Mouse (Mus musculus): ENCODE data around the gene Magea4. TPM values are rescaled to one million over a fixed set of nuclear protein-coding genes. Genes with fewer than 3 reads are reported as not detected.

Magea4 gene
- total RNA-seq (2021) = not detected
- long read RNA-seq, experiment 1 = 0 reads
- long read RNA-seq, experiment 2 = 0 reads

- no peak for DNase-seq (ENCODE audit: low spot score in 2 of 2)
These were observed at the start of gene Magea4 for GRCm38 (mm10) chrX:72221717-72222116. TSS of gene Magea4 (plus strand) at chrX:72222017.

GRCm38 (mm10) chrX:72202944-72203554, 18.8 kb upstream of the Magea4 start:
- DNase-seq (ENCODE audit: low spot score in 2 of 2) = peak in 1 of 2 experiments; percentile 0

- no peak for DNase-seq (ENCODE audit: low spot score in 2 of 2)
These were observed 48.8 kb downstream of the Magea4 start for GRCm38 (mm10) chrX:72270637-72271036.

Small RNAs within 50 kb of the gene (microRNA-seq; reads per million reads assigned to microRNA genes)
- gene Mir224 (4.0 to 13.8 reads per million in 2 experiments), gene Mir452 (0.85 to 1.8 reads per million in 2 experiments)

Other genes starting within 250 kb of the Magea4 start
- not detected for gene Fate1, start 249.0 kb upstream of the Magea4 start, total RNA-seq (2021)
- under 1 TPM; 0.09 to 0.19 TPM for gene Cnga2, start 230.2 kb upstream of the Magea4 start, total RNA-seq (2021)
- gene Gabre, start 52.8 kb downstream of the Magea4 start, total RNA-seq (2021) = under 1 TPM; 0.14 TPM
- gene Magea10, start 164.8 kb downstream of the Magea4 start, total RNA-seq (2021) = not detected

Measured in layer of hippocampus, postnatal 14 days (tissue).